Mouse (Mus musculus): ENCODE results near the gene Mcrip2.

Mcrip2 gene

DNA sequence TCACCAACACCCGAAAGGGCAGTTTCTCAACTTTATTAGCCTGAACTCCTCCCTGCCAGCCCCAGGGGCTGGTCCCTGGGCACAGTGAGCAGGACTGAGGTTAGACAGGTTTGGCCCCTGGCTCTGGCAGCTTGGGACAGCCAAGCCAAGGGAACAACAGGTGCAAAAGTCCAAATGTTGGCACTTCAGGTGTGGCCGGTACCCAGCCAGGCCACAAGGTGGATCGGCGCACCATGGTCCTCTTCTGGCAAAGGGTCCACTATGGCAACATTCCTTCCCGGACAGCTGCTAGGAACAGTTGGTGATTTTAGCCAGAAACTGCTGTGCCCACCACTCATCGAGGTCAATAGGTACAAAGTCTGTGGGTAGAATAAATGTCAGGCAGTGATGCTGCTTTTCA lies 4.9 kb downstream of the Mcrip2 start:
- no peak for DNase-seq

GRCm38 (mm10) chr17:25861704-25862612 lies 6.6 kb downstream of the Mcrip2 start:
- DNase-seq = no peak

DNA sequence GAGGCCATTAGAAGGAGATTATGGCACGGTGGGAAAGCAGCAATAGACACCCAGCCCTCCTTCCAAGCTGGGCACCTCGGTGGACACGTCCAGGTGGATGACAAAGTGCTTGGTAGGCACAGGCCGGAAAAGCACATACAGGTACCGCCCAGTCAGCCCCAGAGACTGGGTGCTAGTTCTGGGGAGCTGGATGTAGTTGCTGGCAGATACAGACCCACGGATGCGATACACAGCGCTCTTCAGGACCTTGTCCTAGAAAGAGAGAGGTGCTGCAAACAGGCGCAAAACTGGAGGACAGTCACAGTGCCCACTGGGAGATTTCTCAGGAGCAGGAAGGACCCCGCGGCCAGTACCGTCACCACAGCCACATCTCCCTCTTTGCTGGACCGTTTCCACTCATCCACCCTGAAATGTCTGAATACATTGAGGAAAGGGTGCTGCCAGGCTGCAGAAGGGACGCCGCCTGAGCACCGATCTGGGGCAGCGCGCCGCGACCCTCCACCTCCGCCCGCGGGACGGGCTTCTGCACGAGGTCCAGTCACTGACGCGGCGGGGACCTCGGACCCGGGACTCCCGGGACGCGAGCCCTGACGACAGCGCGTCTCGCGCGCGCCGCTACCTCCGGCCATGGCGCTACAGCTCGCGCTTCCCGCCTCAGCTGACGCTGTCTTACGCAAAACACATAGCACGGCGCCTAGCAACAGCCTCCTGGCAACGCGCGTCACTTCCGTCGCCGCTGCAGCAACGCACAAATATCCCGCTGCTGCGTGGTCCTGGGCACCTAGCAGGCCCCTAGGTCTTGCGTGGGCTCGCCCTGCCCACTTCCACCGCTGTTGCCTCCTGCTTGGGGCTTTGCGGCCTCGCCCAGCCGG lies 7.5 kb downstream of the Mcrip2 start, which contains the start of gene Wdr90:
TSS of gene Wdr90 (minus strand) at position 670 of the 872 bp plus-strand sequence.
- DNase-seq = peak; percentile 89 to 94

DNA sequence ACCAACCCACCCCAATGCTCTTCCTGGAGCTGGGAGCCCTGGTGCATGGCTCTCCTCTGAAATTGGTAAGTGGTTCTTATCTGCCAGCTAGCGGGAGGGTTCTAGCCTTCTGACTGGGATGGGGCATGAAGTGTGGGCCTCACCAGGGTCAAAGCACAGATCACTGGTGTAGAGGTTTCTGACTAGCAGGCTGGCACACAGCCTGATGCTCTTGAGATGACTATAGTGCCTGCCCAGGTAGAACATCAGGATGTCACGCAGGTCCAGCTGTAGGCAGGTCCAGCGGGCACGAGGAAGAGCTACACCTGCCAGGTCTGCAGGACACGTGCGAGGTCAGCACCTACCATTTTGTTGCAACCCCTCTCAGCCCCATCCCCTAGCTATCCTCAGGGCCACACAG lies 8.3 kb downstream of the Mcrip2 start:
- no peak for DNase-seq

DNA sequence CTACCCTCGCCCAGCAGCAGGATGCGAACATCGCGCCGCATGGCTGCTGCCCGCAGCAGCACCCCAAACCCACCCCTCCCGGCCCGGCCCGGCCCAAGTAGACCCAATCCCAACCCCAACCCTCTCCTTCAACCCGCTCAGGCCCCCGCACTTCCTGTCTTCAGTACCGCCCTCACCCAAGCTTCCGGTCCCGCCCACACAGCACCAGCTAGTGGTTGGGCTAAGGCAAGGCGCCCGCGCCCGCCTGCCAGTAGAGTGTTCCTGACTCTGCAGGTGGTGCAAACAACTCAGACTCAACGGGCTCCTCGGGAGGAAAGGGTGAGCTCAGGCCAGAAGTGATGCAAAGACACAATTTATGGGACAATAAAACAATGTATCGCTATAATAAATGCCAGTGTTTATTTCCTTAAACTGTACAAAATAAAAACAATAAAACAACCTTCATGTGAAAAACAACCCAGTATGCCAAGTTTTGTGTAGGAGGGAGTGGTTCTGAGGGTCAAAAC lies 24.1 kb downstream of the Mcrip2 start, which contains the start of gene Rhot2:
TSS of gene Rhot2 (minus strand) at position 456 of the 506 bp plus-strand sequence.
- peak; percentile 94 to 95 for DNase-seq

DNA sequence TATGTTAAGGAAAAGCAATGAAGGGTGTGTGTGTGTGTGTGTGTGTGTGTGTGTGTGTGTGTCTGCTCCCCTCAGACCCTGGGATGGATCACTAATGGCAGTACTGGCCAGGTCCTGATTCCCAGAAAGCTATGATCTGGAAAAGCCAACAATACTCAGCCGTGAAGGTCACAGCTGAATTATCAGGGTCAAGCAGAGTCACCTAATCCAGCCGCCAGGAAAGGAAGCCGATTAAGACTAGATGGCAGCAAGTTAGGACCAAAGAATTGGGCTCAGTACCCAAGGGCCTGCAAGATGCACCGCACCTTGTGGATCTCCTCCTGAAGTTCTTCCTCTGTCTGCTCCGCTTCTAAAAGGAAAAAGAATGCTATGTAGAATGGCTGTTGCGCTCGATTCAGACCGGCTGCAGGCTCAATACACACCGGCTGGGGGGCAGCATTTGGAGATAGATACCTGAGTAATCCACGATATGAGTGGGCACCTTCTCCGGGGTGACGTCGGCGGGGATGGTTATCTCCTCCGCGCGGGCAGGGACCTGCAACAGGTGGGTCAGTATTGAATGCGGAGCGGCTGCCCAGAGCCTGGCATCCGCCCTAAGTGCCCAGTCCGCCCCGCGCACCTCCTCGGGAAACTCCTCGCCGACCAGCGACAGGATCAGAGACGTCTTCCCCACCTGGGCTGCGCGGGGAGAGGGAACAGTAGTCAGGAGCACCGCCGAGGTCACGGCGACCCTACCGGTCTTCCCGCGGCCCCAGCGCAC lies 24.7 kb downstream of the Mcrip2 start:
- peak in 1 of 2 experiments; percentile 60 for DNase-seq

DNA sequence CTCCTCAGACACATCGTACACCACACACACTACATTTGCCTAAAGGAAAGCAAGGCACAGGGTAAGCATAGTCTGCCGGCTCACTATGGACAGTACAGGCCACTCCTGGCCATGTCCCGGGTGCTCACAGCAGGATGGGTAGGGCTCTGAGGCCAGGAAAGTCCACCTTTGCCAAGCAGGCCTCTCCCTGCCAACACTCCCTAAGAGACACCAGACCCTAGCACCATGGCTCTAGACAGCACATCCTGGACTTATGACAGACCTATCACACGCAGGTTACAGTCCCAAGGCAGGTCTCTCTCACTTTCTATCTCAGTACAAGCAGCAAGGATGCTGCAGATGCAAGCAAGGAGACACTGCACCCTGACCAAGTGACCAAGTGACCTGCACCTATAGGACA lies 25.4 kb downstream of the Mcrip2 start:
- DNase-seq = no peak

DNA sequence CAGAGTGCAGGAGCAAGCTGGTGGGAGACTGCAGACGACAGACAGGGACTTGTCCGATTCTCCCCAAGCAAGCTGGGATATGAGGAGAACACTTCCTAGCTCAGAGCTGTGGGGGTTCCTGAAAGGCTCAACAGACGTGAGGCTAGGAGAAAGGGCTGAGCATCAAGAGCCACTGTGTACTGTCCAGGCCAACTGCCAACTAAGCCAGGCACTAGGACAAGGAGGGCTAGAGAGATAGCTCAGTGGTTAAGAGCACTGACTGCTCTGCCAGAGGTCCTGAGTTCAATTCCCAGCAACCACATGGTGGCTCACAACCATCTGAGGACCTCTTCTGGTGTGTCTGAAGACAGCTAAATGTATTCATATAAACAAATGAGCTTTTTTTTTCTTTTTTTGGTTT lies 26.1 kb downstream of the Mcrip2 start:
- no peak for DNase-seq

GRCm38 (mm10) chr17:25841117-25841880 lies 27.3 kb downstream of the Mcrip2 start, which contains the start of gene Gm20683:
Gm20683 (minus strand) TSS chr17:25841763.
- DNase-seq = no peak

DNA sequence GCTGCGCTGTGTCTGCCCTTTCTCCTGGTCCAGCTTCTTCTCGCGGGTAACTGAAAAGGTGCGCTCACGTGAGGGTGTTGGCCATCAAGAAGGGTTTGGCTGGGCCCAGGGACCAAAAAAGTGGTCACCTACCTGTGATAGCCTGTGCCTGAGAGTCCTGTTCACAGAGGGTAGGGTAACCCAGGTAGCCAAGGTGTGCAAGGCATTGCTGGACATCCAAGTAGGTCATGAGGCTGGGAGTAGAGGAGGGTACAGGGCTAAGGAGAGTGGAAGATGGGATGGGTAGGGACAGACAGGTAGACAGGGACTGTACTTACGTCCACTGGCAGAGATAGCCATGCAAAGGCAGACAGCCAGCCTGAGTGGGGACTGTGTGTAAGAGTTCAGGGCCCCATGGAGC lies 28.0 kb downstream of the Mcrip2 start:
- DNase-seq = no peak

GRCm38 (mm10) chr17:25839455-25840235 lies 28.9 kb downstream of the Mcrip2 start:
- DNase-seq = no peak

DNA sequence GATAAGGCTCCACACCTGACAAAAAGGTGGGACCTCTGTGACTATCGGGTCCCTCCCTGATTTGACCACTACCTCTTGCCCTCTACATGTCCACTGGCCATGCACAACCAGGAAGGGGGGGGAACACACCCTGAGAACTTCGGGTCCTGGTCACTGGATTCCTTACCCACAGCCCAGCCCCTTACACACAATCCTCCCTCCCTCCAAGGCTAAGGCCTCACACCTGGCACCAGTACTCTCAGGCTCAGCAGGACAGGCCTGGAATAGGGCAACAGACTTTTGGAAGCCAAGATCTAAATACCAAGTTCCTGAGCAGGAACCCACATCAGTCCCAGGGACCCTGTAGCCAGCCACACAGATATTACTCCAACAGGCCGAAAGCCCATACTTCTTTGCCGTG lies 29.7 kb downstream of the Mcrip2 start:
- DNase-seq = no peak

GRCm38 (mm10) chr17:25837533-25837932 lies 31.0 kb downstream of the Mcrip2 start:
- no peak for DNase-seq

DNA sequence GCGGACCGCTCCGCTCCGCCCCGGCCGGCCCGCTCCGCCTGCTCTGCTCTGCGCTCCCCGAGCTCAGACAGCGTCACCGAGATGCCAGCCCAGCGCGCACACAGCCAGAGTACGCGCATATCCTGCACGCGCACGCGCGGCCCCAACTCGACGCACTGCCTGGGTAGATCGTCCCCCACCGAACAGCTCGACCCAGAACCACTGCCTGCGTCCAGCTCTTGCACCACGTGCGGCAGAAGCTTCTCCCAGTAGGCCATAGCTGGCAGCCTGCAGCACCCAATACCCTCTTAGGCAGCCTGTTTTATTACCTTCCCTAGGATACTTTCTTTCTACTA lies 31.5 kb downstream of the Mcrip2 start, which contains the start of gene Rhbdl1:
TSS of gene Rhbdl1 (minus strand) at position 220 of the 335 bp plus-strand sequence.
- DNase-seq = peak; percentile 91

DNA sequence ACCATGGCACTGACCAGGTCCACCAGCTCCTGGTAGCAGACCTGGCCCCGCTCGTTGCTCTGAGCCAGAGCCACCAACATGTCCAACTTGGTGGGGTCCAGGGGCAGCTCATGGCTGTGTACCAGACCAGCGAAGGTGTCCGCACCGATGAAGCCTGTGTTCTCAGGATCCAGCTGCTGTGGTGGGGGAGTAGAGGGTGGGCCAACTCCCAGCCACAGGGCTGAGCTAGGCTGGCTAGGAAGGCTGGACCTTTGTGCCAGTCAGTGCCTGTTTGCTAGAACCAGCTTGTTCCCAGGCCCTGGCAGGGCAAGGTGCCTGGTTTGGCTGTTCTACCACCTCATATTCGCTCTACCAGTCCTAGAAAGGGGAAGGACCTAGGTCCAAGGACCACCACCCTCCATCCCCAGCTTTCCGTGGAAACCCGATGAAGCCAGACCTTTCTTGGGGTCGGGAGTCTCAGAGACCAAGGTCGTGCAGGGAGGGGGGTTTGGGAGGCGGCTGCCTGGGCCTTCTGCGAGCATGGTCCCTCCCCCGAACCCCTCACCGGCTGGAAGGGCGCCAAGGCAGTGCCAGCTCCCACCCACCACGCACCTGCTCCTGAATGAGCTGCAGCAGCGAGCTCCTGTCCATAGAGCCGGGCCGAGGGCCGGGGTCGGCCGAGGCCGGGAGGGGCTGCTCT lies 32.0 kb downstream of the Mcrip2 start:
- peak in 1 of 2 experiments; percentile 61 for DNase-seq

DNA sequence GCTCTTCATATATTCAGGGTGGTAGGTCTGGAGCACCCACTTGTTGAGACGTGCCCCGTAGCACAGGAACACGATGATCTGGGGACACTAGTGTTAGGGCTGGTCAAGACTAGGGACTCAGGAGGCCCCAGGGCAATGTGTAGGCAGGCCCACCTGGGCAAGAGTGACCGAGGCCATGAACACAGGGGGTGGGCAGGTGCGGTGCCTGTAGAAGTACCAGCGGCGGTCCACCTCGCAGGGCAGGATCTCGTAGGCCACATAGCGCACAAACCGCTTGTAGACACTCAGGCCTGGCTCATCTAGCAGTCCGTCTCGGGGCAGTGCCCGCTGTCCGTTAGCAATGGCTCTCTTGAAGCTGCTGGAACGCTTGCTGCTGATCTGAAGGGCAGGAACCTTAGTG lies 32.7 kb downstream of the Mcrip2 start:
- no peak for DNase-seq

- no peak for DNase-seq
Observed at GRCm38 (mm10) chr17:25835301-25835700, 33.3 kb downstream of the Mcrip2 start.

DNA sequence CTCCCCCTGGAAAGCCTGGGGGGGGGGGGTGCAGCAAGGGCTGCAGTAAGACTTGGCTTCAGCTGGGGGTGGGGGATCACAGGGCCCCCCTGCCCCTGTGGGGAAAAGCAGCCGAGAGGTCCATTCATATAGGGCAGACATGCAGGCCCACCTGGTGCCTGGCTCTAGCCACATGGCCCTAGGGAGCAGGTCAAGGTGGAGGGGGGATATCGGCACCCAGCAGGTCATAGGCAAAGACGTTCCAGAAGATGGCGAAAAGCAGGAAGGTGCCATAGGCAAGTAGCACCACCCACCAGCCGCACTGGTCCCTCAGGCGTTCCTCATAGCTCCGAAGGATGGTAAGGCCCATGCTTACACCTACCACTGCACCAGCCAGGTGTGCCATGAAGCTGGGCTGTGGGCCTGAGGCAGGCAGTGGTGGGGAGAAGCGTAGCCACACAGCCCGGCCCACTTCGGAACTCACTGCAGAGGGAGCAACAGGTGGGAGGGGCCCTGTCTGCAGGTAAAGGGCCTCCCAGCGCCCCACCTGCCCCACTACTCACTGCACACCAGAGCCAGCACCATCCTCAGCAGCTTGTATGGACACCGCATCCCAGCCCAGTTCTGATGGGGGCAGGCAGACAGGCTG lies 33.9 kb downstream of the Mcrip2 start:
- DNase-seq = no peak

DNA sequence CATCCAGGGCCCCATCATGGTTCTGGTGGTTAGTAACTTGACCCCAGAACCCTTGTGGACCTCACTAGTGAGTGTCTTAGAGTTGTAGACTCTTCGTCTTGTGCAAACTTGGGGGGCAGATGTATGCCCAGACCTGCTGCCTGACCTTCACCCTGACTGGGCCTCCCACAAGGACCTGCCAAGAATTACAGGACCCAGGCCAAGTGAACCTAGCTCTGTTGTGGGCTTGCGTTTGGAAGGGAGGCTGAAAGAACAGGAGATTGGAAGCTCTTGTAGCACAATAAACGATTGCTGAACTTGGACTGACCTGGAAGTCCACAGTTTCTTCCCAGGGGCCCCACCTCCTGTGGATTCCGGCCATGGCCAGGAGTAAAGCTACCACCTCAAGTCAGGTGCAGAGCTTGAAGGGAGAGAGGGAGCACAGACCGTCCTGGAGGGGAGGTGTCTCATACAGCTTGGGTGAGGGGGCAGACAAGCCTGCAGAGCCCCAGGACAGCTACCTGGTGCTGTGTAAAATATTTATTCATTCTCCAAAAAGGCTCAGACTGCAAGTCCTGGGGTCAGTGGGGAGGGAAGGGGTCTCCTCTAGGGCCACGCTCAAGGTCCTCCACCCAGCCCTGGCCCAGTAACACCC lies 34.5 kb downstream of the Mcrip2 start:
- DNase-seq = no peak
